Mouse (Mus musculus) T-cell, adult 2 months (primary cell): ENCODE measurements around the gene Dync2li1.

Source experiments
- DNase-seq: peaks from one replicate; pipeline ENCODE4 v3.0.0; 2022; ENCODE audit warnings: low spot score

Dync2li1 gene

GRCm38 (mm10) chr17:84611500-84611899, 14.8 kb upstream of the Dync2li1 start:
- no peak for DNase-seq

DNA sequence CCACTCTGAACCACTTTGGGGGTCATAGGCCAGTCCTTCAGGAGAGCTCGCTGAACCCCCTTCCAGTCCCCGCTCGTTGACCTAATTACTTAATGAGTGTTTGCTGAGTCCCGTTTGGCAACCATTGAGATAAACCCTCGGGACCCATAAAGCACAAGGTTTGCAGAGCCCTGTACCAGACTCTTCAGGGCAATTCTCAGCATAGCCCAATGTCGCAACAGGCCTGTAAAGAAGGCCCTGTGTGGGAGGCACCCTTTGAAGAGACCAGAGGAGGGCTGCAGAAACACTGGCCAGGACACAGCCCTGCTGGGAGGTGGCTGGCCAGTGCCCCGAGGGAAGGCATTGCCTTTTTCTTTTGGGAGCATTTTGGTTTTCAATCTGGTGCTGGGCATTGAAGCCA, 14.3 kb upstream of the Dync2li1 start:
- no peak for DNase-seq

DNA sequence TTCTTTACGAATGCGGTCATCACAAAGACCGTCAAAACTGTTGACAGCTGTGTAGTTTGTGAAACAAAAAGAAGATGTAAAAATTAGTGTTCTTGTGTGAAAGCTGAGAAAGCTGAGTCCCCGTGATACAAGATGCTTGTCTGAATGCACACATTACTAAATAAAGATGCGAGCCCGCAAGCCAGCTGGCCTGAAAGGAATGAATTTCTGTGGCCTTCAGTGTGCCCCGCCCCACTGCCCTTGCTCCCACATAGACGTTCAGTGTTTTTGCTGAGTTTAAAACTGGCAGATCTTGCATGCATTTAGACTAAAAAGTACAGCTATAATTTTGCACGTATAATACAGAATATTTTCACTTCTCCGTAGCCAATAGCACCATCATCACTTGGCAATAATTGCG, 10.5 kb upstream of the Dync2li1 start:
- DNase-seq: no peak

- DNase-seq: no peak
Observed at GRCm38 (mm10) chr17:84616526-84617074, 9.7 kb upstream of the Dync2li1 start.

DNA sequence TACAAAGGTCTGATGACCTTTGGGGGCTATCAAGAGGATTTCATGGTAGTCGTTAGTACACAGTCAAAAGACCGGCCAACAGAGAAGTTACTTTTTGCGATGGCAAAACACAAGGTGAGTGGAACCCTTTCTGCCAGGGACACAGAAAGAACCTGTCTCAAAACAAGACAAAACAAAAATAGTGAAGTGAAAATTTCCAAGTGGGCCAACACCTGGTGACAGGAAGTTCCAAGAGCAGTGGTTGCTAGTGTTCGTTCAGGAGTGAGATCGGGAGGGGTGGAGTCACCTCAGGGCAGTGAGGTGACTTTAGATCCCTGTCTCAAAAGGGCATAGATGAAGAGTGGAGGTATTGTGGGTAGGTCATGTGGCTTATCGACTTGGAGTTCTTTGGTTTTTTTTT, 8.3 kb upstream of the Dync2li1 start:
- DNase-seq: no peak

GRCm38 (mm10) chr17:84619112-84619511, 7.2 kb upstream of the Dync2li1 start:
- no peak for DNase-seq

- no peak for DNase-seq
Observed at GRCm38 (mm10) chr17:84620076-84620475, 6.2 kb upstream of the Dync2li1 start.

GRCm38 (mm10) chr17:84620610-84621009, 5.7 kb upstream of the Dync2li1 start:
- no peak for DNase-seq

- DNase-seq: no peak
Observed at GRCm38 (mm10) chr17:84621209-84621608, 5.1 kb upstream of the Dync2li1 start.

GRCm38 (mm10) chr17:84622028-84622427, 4.3 kb upstream of the Dync2li1 start:
- no peak for DNase-seq

DNA sequence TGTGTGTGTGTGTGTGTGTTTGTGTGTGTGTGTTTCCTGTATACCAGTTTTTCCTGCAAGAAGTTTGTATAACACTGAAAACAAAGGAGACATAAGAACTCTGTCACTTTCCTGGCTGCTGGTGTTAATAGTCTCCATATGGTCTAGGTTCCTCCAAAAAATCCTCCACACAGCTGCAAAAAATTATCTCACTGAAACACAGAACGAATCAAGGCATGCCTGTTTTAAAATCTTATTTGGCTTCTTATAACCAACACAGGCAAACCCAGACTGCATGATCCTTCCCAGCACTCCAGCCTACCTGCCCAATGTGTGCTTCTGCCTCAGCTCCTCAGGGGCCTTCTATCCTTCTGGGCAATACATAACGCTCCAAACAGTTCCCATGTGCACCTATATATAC, 3.4 kb upstream of the Dync2li1 start:
- no peak for DNase-seq

DNA sequence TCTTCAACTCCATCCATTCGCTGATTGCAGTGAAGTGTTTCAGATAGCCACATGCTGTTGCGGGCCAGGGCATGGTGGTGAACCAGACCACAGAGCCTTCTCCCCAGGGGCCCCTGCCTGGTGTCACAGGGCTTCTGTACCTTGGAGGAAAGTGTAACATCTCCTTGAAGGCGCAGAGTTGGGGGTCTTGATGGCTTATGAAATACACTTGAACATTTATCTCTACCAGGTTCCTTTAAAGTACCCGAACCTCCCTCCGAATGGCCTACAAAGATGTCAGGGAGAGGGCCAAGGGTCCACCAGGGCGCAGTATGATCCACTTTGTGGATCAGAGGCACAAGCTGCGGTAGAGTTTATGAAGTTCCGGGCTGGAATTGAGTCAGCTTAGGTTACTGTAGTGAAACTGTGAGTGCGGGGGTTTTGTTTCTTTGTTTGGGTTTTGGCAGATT, 585 bp downstream of the Dync2li1 start:
- DNase-seq: no peak

GRCm38 (mm10) chr17:84627721-84628120, 1.4 kb downstream of the Dync2li1 start:
- DNase-seq: no peak

- DNase-seq: no peak
Observed at GRCm38 (mm10) chr17:84628611-84629010, 2.3 kb downstream of the Dync2li1 start.

DNA sequence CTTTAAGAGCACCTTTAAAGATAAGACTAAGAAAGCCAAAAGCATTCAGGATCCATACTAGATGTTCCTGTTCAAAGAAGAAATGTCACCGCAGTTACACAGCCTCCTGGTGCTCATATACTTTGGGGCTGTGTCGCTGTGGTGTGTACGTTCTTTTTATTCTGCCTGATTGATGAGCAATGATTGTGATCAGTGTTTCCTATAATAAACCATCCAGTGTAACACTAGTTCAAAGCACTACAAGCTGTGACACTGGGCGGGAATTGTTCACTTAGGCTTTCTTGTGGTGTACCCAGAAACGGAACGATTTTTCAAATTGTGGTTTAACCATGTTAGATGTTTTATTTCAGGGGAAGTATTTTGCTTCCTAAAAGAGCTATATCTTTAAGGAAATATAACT, 5.5 kb downstream of the Dync2li1 start:
- peak; percentile 32 for DNase-seq

DNA sequence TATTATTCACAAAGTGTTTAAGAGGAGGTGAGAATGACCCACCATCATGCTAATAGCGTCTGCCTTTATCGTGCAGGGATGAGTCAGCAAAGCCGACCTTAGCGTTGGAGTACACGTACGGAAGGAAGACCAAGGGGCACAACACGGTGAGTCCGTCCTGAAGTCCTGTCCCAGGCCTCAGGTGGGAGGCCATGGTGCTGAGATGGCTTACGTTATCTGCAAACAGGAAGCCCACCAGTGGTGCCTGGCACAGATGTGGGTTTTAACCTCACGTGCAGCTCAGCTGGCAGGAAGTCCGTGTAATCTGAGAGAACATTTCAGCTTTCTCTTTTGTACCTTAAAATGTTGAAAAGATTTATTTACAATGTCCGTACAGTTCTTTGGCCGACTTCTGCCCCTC, 7.1 kb downstream of the Dync2li1 start:
- peak; percentile 80 for DNase-seq

GRCm38 (mm10) chr17:84636328-84636727, 10.0 kb downstream of the Dync2li1 start:
- DNase-seq: no peak

- no peak for DNase-seq
Observed at GRCm38 (mm10) chr17:84637971-84638370, 11.7 kb downstream of the Dync2li1 start.

- no peak for DNase-seq
Observed at GRCm38 (mm10) chr17:84639796-84640378, 13.6 kb downstream of the Dync2li1 start.

DNA sequence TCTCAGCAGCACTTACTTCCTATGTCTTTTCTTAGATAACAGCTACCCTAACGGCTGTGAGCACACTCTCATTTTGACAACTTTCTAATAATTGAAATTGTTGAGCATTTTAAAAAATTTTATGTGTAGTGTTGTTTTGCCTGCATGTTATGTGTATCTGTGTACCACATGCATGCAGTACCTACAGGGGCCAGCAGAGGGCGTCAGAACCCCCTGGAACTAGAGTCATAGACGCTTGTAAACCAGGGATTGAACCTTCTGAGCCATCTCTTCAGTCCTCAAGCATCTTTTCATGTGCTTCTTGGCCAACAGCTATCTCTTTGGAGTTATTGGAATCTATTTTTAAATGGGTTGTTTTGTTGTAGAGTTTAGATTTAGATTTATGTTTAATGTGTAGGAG, 15.6 kb downstream of the Dync2li1 start:
- peak; percentile 34 for DNase-seq

GRCm38 (mm10) chr17:84642324-84642723, 16.0 kb downstream of the Dync2li1 start:
- no peak for DNase-seq

DNA sequence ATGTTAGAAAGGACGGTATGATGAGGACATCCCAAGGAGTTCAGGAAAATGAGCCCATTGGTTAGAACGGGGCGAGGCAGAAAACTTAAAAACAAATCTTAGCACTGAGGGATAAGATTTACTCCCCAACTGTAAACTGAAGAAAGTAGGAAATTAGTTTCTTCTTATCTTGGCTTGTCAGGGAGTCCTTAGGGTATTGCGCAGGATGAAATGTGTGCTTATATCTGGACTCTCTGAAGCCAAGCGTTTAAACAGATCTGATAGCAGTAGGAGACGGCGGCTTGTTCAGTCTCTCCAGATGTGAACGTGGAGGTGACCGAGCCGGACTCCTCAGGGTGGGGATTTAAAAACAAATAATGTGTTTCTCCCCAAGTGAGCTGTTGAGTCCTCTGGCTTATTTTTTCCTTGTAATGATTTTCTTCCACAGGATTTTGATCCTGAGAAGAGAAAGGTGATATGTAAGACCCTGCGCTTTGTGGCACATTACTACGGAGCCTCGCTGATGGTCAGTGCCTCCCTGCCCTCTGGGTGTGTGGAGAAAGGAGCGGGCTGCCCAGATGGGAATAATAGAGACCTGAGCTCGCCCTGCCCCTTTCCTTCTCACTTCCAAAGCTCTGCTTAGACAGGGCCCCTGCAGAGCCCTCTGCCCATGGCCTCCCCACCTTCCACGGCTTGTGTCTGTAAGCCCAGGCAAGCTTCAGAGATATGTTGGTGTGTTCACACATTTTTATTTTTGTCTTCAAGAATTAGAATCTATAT, 18.2 kb downstream of the Dync2li1 start:
- DNase-seq: no peak

GRCm38 (mm10) chr17:84645119-84645518, 18.8 kb downstream of the Dync2li1 start:
- no peak for DNase-seq

- DNase-seq: no peak
Observed at GRCm38 (mm10) chr17:84645894-84646293, 19.6 kb downstream of the Dync2li1 start.
